Mouse (Mus musculus) neural tube, embryonic 15.5 days (tissue): ENCODE measurements around the gene Tas2r135. TPM values are rescaled to one million over a fixed set of nuclear protein-coding genes. Genes with fewer than 3 reads are reported as not detected.

Experiments
- ATAC-seq: fragments of 200-750 bp; cut with Nextera tagmentation; 2 replicates; pipeline ENCODE4 v1.8.0; 2017; ENCODE audit warnings: mild to moderate bottlenecking, moderate TSS enrichment, moderate library complexity; ENCODE audit not compliant: low FRiP score
- H3K27ac ChIP-seq: fragments of 300-500 bp; sonication (generic); replicated peaks from 2 replicates; pipeline ENCODE4 v1.5.1; 2015; ENCODE audit warnings: mild to moderate bottlenecking, inconsistent platforms
- H3K27me3 ChIP-seq: fragments of 300-500 bp; sonication (generic); replicated peaks from 2 replicates; pipeline ENCODE4 v1.6.1; 2015; ENCODE audit warnings: inconsistent platforms
- H3K36me3 ChIP-seq: fragments of 300-500 bp; sonication (generic); 2 replicates; pipeline ENCODE4 v1.6.1; 2015; ENCODE audit warnings: inconsistent platforms
- H3K4me1 ChIP-seq: fragments of 300-500 bp; sonication (generic); 2 replicates; pipeline ENCODE4 v1.6.1; 2015; ENCODE audit warnings: inconsistent platforms
- H3K4me2 ChIP-seq: fragments of 300-500 bp; sonication (generic); 2 replicates; pipeline ENCODE4 v1.6.1; 2015; ENCODE audit warnings: inconsistent platforms, mild to moderate bottlenecking, moderate library complexity
- H3K4me3 ChIP-seq: fragments of 300-500 bp; sonication (generic); replicated peaks from 2 replicates; pipeline ENCODE4 v1.5.1; 2015; ENCODE audit warnings: mild to moderate bottlenecking, inconsistent platforms
- H3K9ac ChIP-seq: fragments of 300-500 bp; sonication (generic); replicated peaks from 2 replicates; pipeline ENCODE4 v1.6.1; 2015; ENCODE audit warnings: mild to moderate bottlenecking, inconsistent platforms
- H3K9me3 ChIP-seq: fragments of 300-500 bp; sonication (generic); replicated peaks from 2 replicates; pipeline ENCODE4 v1.6.1; 2016; ENCODE audit warnings: inconsistent platforms
- WGBS: fragments of 180-500 bp; shearing (Covaris S2); methylation state at CpG from one replicate; pipeline ENCODE4 v1.1.7; 2015; ENCODE audit warnings: mixed read lengths; 5-methylcytosine and 5-hydroxymethylcytosine counted together
- polyA plus RNA-seq: library from polyadenylated mRNA; unstranded; fragments of >200 nt; fragmentation: Nextera tagmentation; extraction: Ambion mirVana; gene quantifications from 2 replicates; pipeline ENCODE4 v1.2.1, GENCODE M21; 2015

The Tas2r135 gene
- not detected in 2 replicates for polyA plus RNA-seq

DNA sequence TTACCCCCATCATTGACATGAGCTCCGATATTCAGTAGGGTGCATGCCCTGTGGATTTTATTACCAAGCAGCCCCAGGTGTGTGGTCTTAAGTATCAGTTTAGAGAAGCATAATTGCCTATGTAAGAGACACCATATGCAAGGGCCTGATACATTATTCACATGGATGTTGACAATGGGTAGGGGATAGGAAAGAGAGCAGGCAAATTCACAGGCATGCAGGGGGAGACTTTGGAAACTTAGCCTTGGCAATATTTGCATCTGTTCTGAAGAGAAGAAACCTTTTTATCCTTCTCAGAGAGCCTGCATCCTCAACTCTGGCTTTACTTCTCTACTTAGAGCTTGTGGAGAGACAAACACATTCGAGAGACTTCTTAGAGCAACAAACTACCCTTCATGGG, at the start of gene Tas2r135:
Tas2r135 (plus strand) TSS at position 301 of the 400 bp plus-strand sequence.
- Histone ChIP-seq H3K4me2 (no peak within 1 kb of the TSS), H3K27me3 (no peaks in the 10 kb centered on the region), H3K9me3 (no peaks in the 10 kb centered on the region), H3K27ac (no peak within 1 kb of the TSS), H3K4me1 (no peaks in the 10 kb centered on the region), H3K36me3 (no peaks in the 10 kb centered on the region), H3K4me3 (no peak within 1 kb of the TSS), H3K9ac (no peak within 1 kb of the TSS)
- no peak for ATAC-seq
- 87% methylated on average over 2 of the region's 2 CpGs for WGBS

DNA sequence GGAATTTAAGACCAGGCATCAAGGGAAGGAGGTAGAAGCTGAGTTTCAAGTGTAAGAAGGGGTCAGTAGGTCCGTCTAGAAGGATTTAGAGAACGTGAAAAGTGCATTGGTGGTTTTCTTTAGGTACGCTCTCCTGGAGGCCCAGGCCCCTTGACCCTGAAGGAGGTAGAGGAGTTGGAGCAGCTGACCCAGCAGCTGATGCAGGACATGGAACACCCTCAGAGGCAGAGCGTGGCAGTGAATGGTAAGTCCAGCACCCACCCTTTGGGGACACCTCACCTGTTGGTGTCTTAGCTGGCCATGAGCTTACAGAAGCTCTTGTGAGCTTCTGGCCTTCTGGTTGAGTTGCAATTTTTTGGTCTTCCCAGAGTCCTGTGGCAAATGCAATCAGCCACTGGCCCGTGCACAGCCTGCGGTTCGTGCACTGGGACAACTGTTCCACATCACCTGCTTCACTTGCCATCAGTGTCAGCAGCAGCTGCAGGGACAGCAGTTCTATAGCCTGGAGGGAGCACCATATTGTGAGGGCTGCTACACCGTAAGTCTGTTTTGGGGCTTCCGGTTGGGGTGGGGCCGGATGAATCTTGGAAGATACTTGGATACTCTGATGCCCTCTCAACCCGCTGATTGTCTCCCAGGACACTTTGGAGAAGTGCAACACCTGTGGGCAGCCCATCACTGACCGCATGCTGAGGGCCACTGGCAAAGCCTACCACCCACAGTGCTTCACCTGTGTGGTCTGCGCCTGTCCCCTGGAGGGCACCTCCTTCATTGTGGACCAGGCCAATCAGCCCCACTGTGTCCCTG, 49.2 kb upstream of the Tas2r135 start:
- no peak for ATAC-seq
- Histone ChIP-seq H3K9me3 (no peaks in the 10 kb centered on the region), H3K4me3 (no peak overlapping the region), H3K9ac (no peak overlapping the region), H3K36me3 (peaks cover 60% of the 10 kb centered on the region), H3K4me2 (no peak overlapping the region), H3K4me1 (peaks cover 34% of the 10 kb centered on the region), H3K27ac (no peak overlapping the region), H3K27me3 (no peaks in the 10 kb centered on the region)
- 91% methylated on average over 13 of the region's 13 CpGs for WGBS

GRCm38 (mm10) chr6:42356913-42357312, 48.3 kb upstream of the Tas2r135 start:
- Histone ChIP-seq H3K9ac (no peak overlapping the region), H3K36me3 (peaks cover 56% of the 10 kb centered on the region), H3K4me3 (no peak overlapping the region), H3K9me3 (no peaks in the 10 kb centered on the region), H3K27ac (no peak overlapping the region), H3K27me3 (no peaks in the 10 kb centered on the region), H3K4me1 (peaks cover 25% of the 10 kb centered on the region), H3K4me2 (no peak overlapping the region)
- no peak for ATAC-seq
- 95% methylated on average over 5 of the region's 5 CpGs for WGBS

DNA sequence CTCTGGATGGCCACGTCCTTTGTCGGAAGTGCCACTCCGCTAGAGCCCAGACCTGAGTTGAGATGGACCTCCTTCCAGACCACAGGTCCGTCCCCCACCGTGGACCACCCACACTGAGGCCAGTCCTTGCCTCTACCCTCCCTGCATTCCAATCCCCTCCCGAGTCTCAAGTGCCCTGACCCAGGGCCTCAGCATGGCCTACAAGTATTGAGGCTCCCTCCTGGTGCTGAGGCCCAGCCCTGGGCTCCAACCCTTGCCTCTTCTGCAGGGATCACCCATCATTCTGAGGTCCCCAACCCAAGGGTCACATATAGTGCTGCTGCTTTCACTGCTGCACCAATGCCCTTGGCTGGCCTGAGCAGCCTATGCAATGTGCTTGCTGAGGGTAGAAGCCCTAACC, 47.3 kb upstream of the Tas2r135 start:
- peaks cover 49% of the 10 kb centered on the region for H3K36me3 ChIP-seq
- H3K9me3 ChIP-seq, result no peaks in the 10 kb centered on the region
- no peak overlapping the region for H3K9ac ChIP-seq
- no peak for ATAC-seq
- no peak overlapping the region for H3K4me2 ChIP-seq
- H3K27me3 ChIP-seq, result no peaks in the 10 kb centered on the region
- WGBS, result 39% methylated on average over 6 of the region's 6 CpGs
- H3K4me3 ChIP-seq, result no peak overlapping the region
- no peak overlapping the region for H3K27ac ChIP-seq
- peaks cover 21% of the 10 kb centered on the region for H3K4me1 ChIP-seq

DNA sequence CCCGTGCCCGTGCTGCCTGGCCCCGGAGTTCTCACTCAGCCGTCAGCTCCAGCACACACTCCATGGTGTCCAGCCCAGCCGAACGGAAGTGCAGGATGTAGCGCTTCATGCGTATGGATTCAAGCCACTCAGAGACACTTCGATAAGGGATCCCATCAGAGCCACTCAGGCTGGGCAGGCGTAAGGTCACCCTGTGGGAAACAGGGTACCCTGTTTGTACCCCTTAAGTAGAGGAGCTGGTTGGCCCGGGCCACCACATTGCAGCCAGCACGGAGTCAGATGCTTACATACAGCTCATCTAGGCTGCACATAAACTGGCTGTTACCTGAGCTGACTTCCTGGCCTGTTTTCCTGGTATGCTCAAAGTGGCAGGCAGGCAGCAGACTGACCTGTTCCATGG, 46.3 kb upstream of the Tas2r135 start:
- ATAC-seq, result no peak
- no peaks in the 10 kb centered on the region for H3K9me3 ChIP-seq
- H3K4me3 ChIP-seq, result no peak overlapping the region
- peaks cover 49% of the 10 kb centered on the region for H3K36me3 ChIP-seq
- H3K27me3 ChIP-seq, result no peaks in the 10 kb centered on the region
- WGBS, result 92% methylated on average over 12 of the region's 12 CpGs
- no peak overlapping the region for H3K4me2 ChIP-seq
- H3K4me1 ChIP-seq, result peaks cover 12% of the 10 kb centered on the region
- no peak overlapping the region for H3K9ac ChIP-seq
- H3K27ac ChIP-seq, result no peak overlapping the region

- Histone ChIP-seq H3K9ac (no peak overlapping the region), H3K36me3 (peaks cover 49% of the 10 kb centered on the region), H3K4me3 (no peak overlapping the region), H3K4me1 (peaks cover 6% of the 10 kb centered on the region), H3K27me3 (no peaks in the 10 kb centered on the region), H3K27ac (no peak overlapping the region), H3K4me2 (no peak overlapping the region), H3K9me3 (no peaks in the 10 kb centered on the region)
- WGBS, result 74% methylated on average over 9 of the region's 9 CpGs
- ATAC-seq, result no peak
These were observed 45.7 kb upstream of the Tas2r135 start for GRCm38 (mm10) chr6:42359364-42360147.

- H3K4me3 ChIP-seq, result no peak overlapping the region
- no peak overlapping the region for H3K27ac ChIP-seq
- H3K9ac ChIP-seq, result no peak overlapping the region
- no peak for ATAC-seq
- 0 out of 2 replicates have a peak, but pooled peaks cover 4% of the 10 kb centered on the region for H3K4me1 ChIP-seq
- no peak overlapping the region for H3K4me2 ChIP-seq
- H3K27me3 ChIP-seq, result no peaks in the 10 kb centered on the region
- WGBS, result 95% methylated on average over 6 of the region's 6 CpGs
- H3K36me3 ChIP-seq, result peaks cover 49% of the 10 kb centered on the region
- no peaks in the 10 kb centered on the region for H3K9me3 ChIP-seq
These were observed 44.9 kb upstream of the Tas2r135 start for GRCm38 (mm10) chr6:42360231-42360840.

- H3K9ac ChIP-seq, result no peak overlapping the region
- H3K27ac ChIP-seq, result no peak overlapping the region
- H3K27me3 ChIP-seq, result no peaks in the 10 kb centered on the region
- no peak for ATAC-seq
- 0 out of 2 replicates have a peak, but pooled peaks cover 4% of the 10 kb centered on the region for H3K4me1 ChIP-seq
- H3K36me3 ChIP-seq, result peaks cover 42% of the 10 kb centered on the region
- 93% methylated on average over 13 of the region's 13 CpGs for WGBS
- H3K9me3 ChIP-seq, result no peaks in the 10 kb centered on the region
- H3K4me2 ChIP-seq, result no peak overlapping the region
- no peak overlapping the region for H3K4me3 ChIP-seq
These were observed 44.0 kb upstream of the Tas2r135 start for GRCm38 (mm10) chr6:42361041-42361895.

GRCm38 (mm10) chr6:42362074-42362473, 43.2 kb upstream of the Tas2r135 start:
- Histone ChIP-seq H3K4me1 (0 out of 2 replicates have a peak, but pooled peaks cover 4% of the 10 kb centered on the region), H3K27ac (no peak overlapping the region), H3K27me3 (no peaks in the 10 kb centered on the region), H3K4me3 (no peak overlapping the region), H3K4me2 (no peak overlapping the region), H3K9ac (no peak overlapping the region), H3K9me3 (no peaks in the 10 kb centered on the region), H3K36me3 (peaks cover 34% of the 10 kb centered on the region)
- WGBS, result 71% methylated on average over 1 of the region's 1 CpGs
- no peak for ATAC-seq

DNA sequence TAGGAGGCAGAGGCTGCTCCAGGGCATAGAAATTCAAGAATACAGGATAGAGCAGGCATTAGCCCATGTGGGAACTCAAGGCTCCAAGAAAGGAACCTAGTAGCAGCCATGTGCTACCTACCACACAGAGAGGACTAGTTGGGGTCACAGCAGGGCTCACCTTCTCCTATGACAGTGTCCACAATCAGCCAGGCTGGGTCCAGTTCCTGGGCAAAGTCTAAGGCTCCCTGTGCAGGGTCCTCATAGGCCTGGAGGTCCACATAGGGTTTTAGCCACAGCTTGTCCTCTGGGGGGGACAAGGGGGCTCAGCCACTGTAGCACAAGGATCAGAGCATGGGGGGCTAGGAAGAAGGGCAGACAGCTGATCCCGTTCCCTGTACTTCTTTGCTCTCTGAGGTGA, 42.7 kb upstream of the Tas2r135 start:
- H3K9me3 ChIP-seq, result no peaks in the 10 kb centered on the region
- H3K4me3 ChIP-seq, result no peak overlapping the region
- WGBS, result 86% methylated on average over 1 of the region's 1 CpGs
- no peak for ATAC-seq
- 0 out of 2 replicates have a peak, but pooled peaks cover 4% of the 10 kb centered on the region for H3K4me1 ChIP-seq
- H3K9ac ChIP-seq, result no peak overlapping the region
- H3K4me2 ChIP-seq, result no peak overlapping the region
- H3K27me3 ChIP-seq, result no peaks in the 10 kb centered on the region
- H3K36me3 ChIP-seq, result peaks cover 30% of the 10 kb centered on the region
- H3K27ac ChIP-seq, result no peak overlapping the region

DNA sequence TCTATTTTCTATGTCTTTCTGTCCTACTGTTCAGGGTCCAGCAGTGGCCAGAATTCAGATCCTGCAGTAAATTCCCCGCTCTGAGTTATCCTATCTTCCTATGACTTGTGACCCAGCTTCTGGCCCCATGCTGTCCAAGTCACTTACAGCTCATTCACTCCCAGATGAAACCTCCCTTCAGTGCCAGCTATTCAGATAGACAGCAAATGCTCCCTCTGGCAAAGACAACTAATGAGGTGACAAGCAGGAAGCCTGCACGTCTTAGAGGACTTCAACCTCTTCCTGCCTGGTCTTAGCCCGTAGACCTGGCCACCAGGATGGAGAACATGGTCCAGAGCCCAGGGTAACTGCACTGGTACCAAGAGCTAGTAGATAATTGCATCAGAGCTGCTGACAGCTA, 42.3 kb upstream of the Tas2r135 start:
- no peak overlapping the region for H3K4me3 ChIP-seq

More for the DNA sequence above, 42.3 kb upstream of the Tas2r135 start:
- H3K9me3 ChIP-seq, result no peaks in the 10 kb centered on the region
- H3K27ac ChIP-seq, result no peak overlapping the region
- H3K36me3 ChIP-seq, result peaks cover 25% of the 10 kb centered on the region
- H3K27me3 ChIP-seq, result no peaks in the 10 kb centered on the region
- H3K4me2 ChIP-seq, result no peak overlapping the region
- ATAC-seq, result no peak
- WGBS, result 63% methylated on average over 3 of the region's 3 CpGs
- H3K4me1 ChIP-seq, result 0 out of 2 replicates have a peak, but pooled peaks cover 4% of the 10 kb centered on the region
- no peak overlapping the region for H3K9ac ChIP-seq
